Mouse (Mus musculus) CH12.LX (cell line): ENCODE measurements around the gene Nt5c1a.

Experiments used
- CHD1 ChIP-seq: IDR thresholded peaks from 2 replicates; pipeline ENCODE4 v1.6.1; 2012; ENCODE audit warnings: low read depth, low read length, improper control_type of control experiment, inconsistent platforms
- CTCF ChIP-seq, 2 experiments: IDR thresholded peaks in 1 of 2; conservative IDR thresholded peaks in 1 of 2; 2 replicates each; pipeline ENCODE4 v1.5.1; 2011 to 2012; ENCODE audit warnings: low read depth in 2 of 2, low read length in 2 of 2, improper control_type of control experiment in 1 of 2, inconsistent platforms in 1 of 2, mild to moderate bottlenecking in 1 of 2, moderate library complexity in 1 of 2
- MAFK ChIP-seq: IDR thresholded peaks from 2 replicates; pipeline ENCODE4 v1.6.1; 2011; ENCODE audit warnings: low read length, improper control_type of control experiment; ENCODE audit not compliant: insufficient replicate concordance
- MAX ChIP-seq: IDR thresholded peaks from 2 replicates; pipeline ENCODE4 v1.6.1; 2011; ENCODE audit warnings: low read length, improper control_type of control experiment
- MEF2A ChIP-seq: IDR thresholded peaks from 2 replicates; pipeline ENCODE4 v1.6.1; 2014; ENCODE audit warnings: low read depth, mild to moderate bottlenecking, inconsistent platforms, low read length, improper control_type of control experiment, borderline replicate concordance
- MXI1 ChIP-seq: IDR thresholded peaks from 2 replicates; pipeline ENCODE4 v1.6.1; 2011; ENCODE audit warnings: mild to moderate bottlenecking, low read depth, low read length, improper control_type of control experiment
- MYC ChIP-seq: IDR thresholded peaks from 2 replicates; pipeline ENCODE4 v1.6.1; 2011; ENCODE audit warnings: low read depth, mild to moderate bottlenecking, improper control_type of control experiment, low read length
- PAX5 ChIP-seq: IDR thresholded peaks from 2 replicates; pipeline ENCODE4 v1.6.1; 2012; ENCODE audit warnings: low read length, inconsistent platforms, mixed read lengths
- POLR2A ChIP-seq: IDR thresholded peaks from 2 replicates; pipeline ENCODE4 v1.6.1; 2011; ENCODE audit warnings: low read depth, mild to moderate bottlenecking, improper control_type of control experiment, low read length
- POLR2AphosphoS2 ChIP-seq: IDR thresholded peaks from 2 replicates; pipeline ENCODE4 v1.6.1; 2011; ENCODE audit warnings: low read depth, low read length, improper control_type of control experiment
- TCF12 ChIP-seq: IDR thresholded peaks from 2 replicates; pipeline ENCODE4 v1.6.1; 2014; ENCODE audit warnings: low read depth, mild to moderate bottlenecking, inconsistent platforms, low read length, improper control_type of control experiment
- USF2 ChIP-seq: conservative IDR thresholded peaks from 2 replicates; pipeline ENCODE4 v1.6.1; 2011; ENCODE audit warnings: low read depth, low read length, improper control_type of control experiment
- ZC3H11A ChIP-seq: IDR thresholded peaks from 2 replicates; pipeline ENCODE4 v1.6.1; 2012; ENCODE audit warnings: low read depth, mild to moderate bottlenecking, inconsistent platforms, low read length, improper control_type of control experiment

DNA sequence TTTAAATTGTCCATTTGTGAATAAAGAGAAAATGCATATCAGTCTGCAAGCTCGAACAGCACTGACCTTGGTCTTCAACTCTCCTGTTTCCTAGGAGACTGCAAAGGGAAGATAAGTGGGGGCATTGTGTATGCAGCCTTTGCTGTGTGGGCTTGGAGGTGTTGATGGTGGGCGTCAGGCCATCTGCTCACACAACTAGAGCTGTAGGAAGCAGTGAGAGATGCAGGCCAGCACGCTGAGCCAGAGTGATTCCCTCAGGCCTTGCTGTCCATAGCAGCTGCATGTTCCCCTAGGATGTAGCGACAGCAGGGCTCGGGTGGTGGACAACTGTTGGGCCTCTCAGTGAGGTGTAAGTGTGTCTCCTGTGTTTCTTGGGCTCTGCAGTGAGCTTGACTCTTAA lies 48.3 kb upstream of the Nt5c1a start:
- TF ChIP-seq ZC3H11A, result no peak
- TF ChIP-seq MAX, result no peak
- no peak for TF ChIP-seq PAX5
- no peak for TF ChIP-seq CTCF (conservative IDR thresholded peaks at IDR 0.05 in 1 of 2, IDR thresholded peaks at IDR 0.05 in 1 of 2; ENCODE audit: low read depth in 2 of 2, low read length in 2 of 2)
- TF ChIP-seq MEF2A, result no peak
- TF ChIP-seq POLR2AphosphoS2, result no peak
- TF ChIP-seq MAFK, result no peak
- no peak for TF ChIP-seq POLR2A
- no peak for TF ChIP-seq TCF12
- no peak for TF ChIP-seq USF2
- TF ChIP-seq MXI1, result no peak
- no peak for TF ChIP-seq CHD1
- TF ChIP-seq MYC, result no peak
